Mouse (Mus musculus) heart, embryonic 10.5 days (tissue): ENCODE measurements at regions not wholly inside any gene's neighbourhood (a gene's known extent, or its start where the extent isn't known, plus 50 kb on each side); places are given as distances from the start of the nearest gene placed in this dataset.

ENCODE experiments used
- DNase-seq: peaks from one replicate; pipeline ENCODE4 v3.0.0-alpha.2; 2017; ENCODE audit warnings: low spot score
- H3K27ac ChIP-seq: fragments of 300-500 bp; sonication (generic); 2 replicates; pipeline ENCODE4 v1.5.1; 2016; ENCODE audit warnings: mild to moderate bottlenecking
- H3K27me3 ChIP-seq: fragments of 300-500 bp; sonication (generic); 2 replicates; pipeline ENCODE4 v1.6.1; 2016; ENCODE audit warnings: mild to moderate bottlenecking; ENCODE audit not compliant: poor library complexity, insufficient read depth, severe bottlenecking
- H3K36me3 ChIP-seq: fragments of 300-500 bp; sonication (generic); 2 replicates; pipeline ENCODE4 v1.6.1; 2016; ENCODE audit warnings: mild to moderate bottlenecking, moderate library complexity
- H3K4me1 ChIP-seq: fragments of 300-500 bp; sonication (generic); 2 replicates; pipeline ENCODE4 v1.6.1; 2016; ENCODE audit warnings: mild to moderate bottlenecking
- H3K4me3 ChIP-seq: fragments of 300-500 bp; sonication (generic); 2 replicates; pipeline ENCODE4 v1.5.1; 2016; ENCODE audit warnings: mild to moderate bottlenecking, moderate library complexity
- H3K9me3 ChIP-seq: fragments of 300-500 bp; sonication (generic); 2 replicates; pipeline ENCODE4 v1.6.1; 2016; ENCODE audit warnings: mild to moderate bottlenecking, moderate library complexity
- WGBS: fragments of 180-500 bp; shearing (Covaris S2); methylation state at CpG from one replicate; pipeline ENCODE4 v1.1.7; 2016; 5-methylcytosine and 5-hydroxymethylcytosine counted together

- H3K27ac ChIP-seq = no peak overlapping the region
- no peak overlapping the region for H3K4me3 ChIP-seq
- WGBS = 30% methylated on average over 5 of the region's 5 CpGs
- no peaks in the 10 kb centered on the region for H3K36me3 ChIP-seq
- H3K9me3 ChIP-seq = no peaks in the 10 kb centered on the region
- peaks cover 15% of the 10 kb centered on the region for H3K4me1 ChIP-seq
- no peak for DNase-seq
- H3K27me3 ChIP-seq = no peaks in the 10 kb centered on the region
These were observed 134.9 kb downstream of the Cartpt start for GRCm38 (mm10) chr13:99765965-99766364.

GRCm38 (mm10) chr13:99764764-99765163 is 136.1 kb downstream of the Cartpt start:
- 81% methylated on average over 3 of the region's 3 CpGs for WGBS

GRCm38 (mm10) chr13:99764097-99764714 is 136.7 kb downstream of the Cartpt start:
- 63% methylated on average over 6 of the region's 6 CpGs for WGBS
- no peaks in the 10 kb centered on the region for H3K36me3 ChIP-seq
- H3K27ac ChIP-seq = 0 out of 2 replicates have a peak overlapping the region, but pooled peaks have one; percentile 36
- no peak overlapping the region for H3K4me3 ChIP-seq
- H3K27me3 ChIP-seq = no peaks in the 10 kb centered on the region
- DNase-seq = no peak
- peaks cover 23% of the 10 kb centered on the region for H3K4me1 ChIP-seq
- H3K9me3 ChIP-seq = no peaks in the 10 kb centered on the region

More at GRCm38 (mm10) chr13:99764764-99765163, 136.1 kb downstream of the Cartpt start:
- peaks cover 23% of the 10 kb centered on the region for H3K4me1 ChIP-seq
- H3K27me3 ChIP-seq = no peaks in the 10 kb centered on the region
- no peak overlapping the region for H3K27ac ChIP-seq
- DNase-seq = no peak
- no peak overlapping the region for H3K4me3 ChIP-seq
- no peaks in the 10 kb centered on the region for H3K9me3 ChIP-seq
- H3K36me3 ChIP-seq = no peaks in the 10 kb centered on the region

GRCm38 (mm10) chr13:99761843-99762242 is 139.0 kb downstream of the Cartpt start:
- Histone ChIP-seq H3K9me3 (no peaks in the 10 kb centered on the region), H3K4me1 (peaks cover 23% of the 10 kb centered on the region), H3K4me3 (no peak overlapping the region), H3K27me3 (no peaks in the 10 kb centered on the region), H3K27ac (peak overlapping the region; percentile 67), H3K36me3 (no peaks in the 10 kb centered on the region)
- no peak for DNase-seq
- 47% methylated on average over 9 of the region's 9 CpGs for WGBS

DNA sequence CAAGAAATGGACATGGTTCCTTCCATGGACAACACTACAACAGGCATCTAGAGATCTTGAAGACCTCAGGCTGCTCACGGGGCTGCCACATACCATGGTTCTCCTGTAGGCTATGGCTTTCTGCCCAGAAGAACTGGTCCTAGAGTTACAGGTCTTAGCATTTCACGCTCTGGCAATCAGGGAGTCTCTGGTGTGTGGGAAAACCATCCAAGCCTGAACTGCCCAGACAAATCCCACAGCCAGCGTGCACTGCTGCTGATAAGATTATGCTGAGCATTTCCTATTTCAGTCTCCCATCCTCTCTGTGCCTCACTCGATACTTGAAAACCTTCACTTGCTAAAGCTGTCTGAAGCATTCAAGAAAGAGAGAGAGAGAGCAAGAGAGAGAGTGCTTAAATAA is 139.5 kb downstream of the Cartpt start:
- H3K27ac ChIP-seq = peak overlapping the region; percentile 67
- H3K27me3 ChIP-seq = no peaks in the 10 kb centered on the region
- DNase-seq = no peak
- H3K4me1 ChIP-seq = peaks cover 23% of the 10 kb centered on the region
- no peaks in the 10 kb centered on the region for H3K36me3 ChIP-seq
- WGBS = 19% methylated on average over 4 of the region's 4 CpGs
- no peaks in the 10 kb centered on the region for H3K9me3 ChIP-seq
- no peak overlapping the region for H3K4me3 ChIP-seq

DNA sequence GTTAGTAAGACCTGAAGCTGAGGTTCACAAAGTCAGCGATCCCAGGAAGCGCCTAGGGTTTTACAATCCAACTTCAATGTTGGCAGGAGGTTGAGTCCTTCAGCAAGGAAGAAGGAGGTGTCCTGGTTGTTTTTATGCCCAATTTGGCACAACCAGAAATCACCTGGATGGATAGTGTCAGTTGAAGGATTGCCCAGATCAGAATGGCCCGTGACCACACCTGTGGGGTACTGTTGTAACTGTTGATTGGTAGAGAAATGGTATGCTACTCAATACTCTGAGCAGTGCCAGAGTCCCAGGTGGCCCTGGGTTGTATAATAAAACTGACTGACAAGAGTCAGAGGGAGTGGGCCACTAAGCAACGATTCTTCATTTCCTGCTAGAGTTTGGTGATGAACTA is 140.2 kb downstream of the Cartpt start:
- Histone ChIP-seq H3K9me3 (no peaks in the 10 kb centered on the region), H3K4me1 (peaks cover 23% of the 10 kb centered on the region), H3K36me3 (no peaks in the 10 kb centered on the region), H3K27me3 (no peaks in the 10 kb centered on the region), H3K27ac (no peak overlapping the region), H3K4me3 (no peak overlapping the region)
- WGBS = 83% methylated on average over 4 of the region's 4 CpGs
- no peak for DNase-seq

GRCm38 (mm10) chr13:99759256-99760044 is 141.4 kb downstream of the Cartpt start:
- peaks cover 25% of the 10 kb centered on the region for H3K4me1 ChIP-seq
- H3K9me3 ChIP-seq = no peaks in the 10 kb centered on the region
- 88% methylated on average over 10 of the region's 10 CpGs for WGBS
- H3K27me3 ChIP-seq = no peaks in the 10 kb centered on the region
- no peak overlapping the region for H3K27ac ChIP-seq
- no peak overlapping the region for H3K4me3 ChIP-seq
- DNase-seq = no peak
- no peaks in the 10 kb centered on the region for H3K36me3 ChIP-seq

DNA sequence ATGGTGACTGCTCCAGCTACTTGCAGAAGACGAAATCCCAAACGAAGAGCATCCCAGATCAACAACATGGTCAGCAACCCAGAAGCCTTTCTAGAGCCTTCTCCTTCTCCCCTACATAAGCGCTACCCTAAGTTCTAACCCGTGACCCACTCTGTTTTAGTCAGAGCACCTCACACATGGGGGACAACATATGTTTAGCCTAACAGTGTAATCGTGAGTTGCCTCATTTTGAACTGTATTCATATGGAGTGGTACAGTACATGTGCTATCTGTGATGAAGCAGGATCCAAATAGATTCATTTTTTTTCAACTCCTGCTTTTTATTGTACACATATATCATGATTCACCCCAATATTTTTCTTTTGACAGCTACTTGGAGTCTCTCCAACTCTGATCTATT is 146.2 kb downstream of the Cartpt start:
- Histone ChIP-seq H3K27ac (no peak overlapping the region), H3K4me3 (no peak overlapping the region), H3K9me3 (no peaks in the 10 kb centered on the region), H3K27me3 (no peaks in the 10 kb centered on the region), H3K4me1 (peaks cover 5% of the 10 kb centered on the region), H3K36me3 (no peaks in the 10 kb centered on the region)
- no peak for DNase-seq
- 85% methylated on average over 5 of the region's 5 CpGs for WGBS

GRCm38 (mm10) chr13:99754251-99754652 is 146.6 kb downstream of the Cartpt start:
- Histone ChIP-seq H3K27me3 (no peaks in the 10 kb centered on the region), H3K4me3 (no peak overlapping the region), H3K9me3 (no peaks in the 10 kb centered on the region), H3K36me3 (no peaks in the 10 kb centered on the region), H3K27ac (no peak overlapping the region), H3K4me1 (peaks cover 5% of the 10 kb centered on the region)
- no peak for DNase-seq
- 24% methylated on average over 5 of the region's 5 CpGs for WGBS

DNA sequence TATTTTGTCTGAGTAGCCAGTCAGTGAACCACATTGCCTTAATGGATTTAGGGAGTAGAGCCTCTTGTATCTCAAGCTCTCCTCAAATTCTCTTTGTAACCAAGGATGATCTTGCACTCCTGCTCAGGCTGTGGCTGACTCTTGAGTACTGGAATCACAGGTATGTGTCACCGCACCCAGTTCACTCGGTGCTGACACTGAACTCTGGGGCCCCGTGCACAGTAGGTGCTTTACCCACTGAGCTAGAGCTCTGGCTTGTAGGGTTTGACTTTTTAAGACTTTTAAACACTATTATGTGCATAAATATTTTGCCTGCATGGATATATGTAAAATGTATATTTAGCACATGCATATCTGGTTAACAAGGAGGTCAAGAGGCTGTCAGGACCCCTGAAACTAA is 147.4 kb downstream of the Cartpt start:
- DNase-seq = no peak
- no peaks in the 10 kb centered on the region for H3K9me3 ChIP-seq
- no peak overlapping the region for H3K27ac ChIP-seq
- 72% methylated on average over 3 of the region's 3 CpGs for WGBS
- H3K27me3 ChIP-seq = no peaks in the 10 kb centered on the region
- peaks cover 5% of the 10 kb centered on the region for H3K4me1 ChIP-seq
- H3K36me3 ChIP-seq = no peaks in the 10 kb centered on the region
- H3K4me3 ChIP-seq = no peak overlapping the region

DNA sequence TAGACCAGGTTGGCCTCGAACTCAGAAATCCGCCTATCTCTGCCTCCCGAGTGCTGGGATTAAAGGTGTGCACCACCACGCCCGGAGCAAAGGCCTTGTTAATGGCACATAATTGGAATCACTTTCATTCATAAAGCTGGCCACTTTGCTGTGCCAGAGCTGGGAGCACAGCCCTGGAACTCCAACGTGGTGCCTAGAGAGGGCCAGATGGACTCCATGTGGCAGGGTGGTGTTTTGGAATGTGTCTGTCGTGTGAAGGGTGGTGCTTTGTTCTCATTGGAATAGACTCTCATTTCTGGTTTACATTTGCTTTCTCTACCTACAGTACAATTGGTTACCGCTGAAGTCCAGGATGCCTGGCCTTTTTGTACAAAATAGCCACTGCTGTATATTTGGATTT is 150.2 kb downstream of the Cartpt start:
- 83% methylated on average over 8 of the region's 8 CpGs for WGBS
- DNase-seq = no peak
- H3K27ac ChIP-seq = no peak overlapping the region
- no peak overlapping the region for H3K4me3 ChIP-seq
- H3K36me3 ChIP-seq = no peaks in the 10 kb centered on the region
- no peaks in the 10 kb centered on the region for H3K9me3 ChIP-seq
- H3K4me1 ChIP-seq = peaks cover 15% of the 10 kb centered on the region
- no peaks in the 10 kb centered on the region for H3K27me3 ChIP-seq

- no peak overlapping the region for H3K27ac ChIP-seq
- H3K4me3 ChIP-seq = no peak overlapping the region
- 88% methylated on average over 6 of the region's 6 CpGs for WGBS
- H3K4me1 ChIP-seq = peaks cover 23% of the 10 kb centered on the region
- H3K9me3 ChIP-seq = no peaks in the 10 kb centered on the region
- H3K27me3 ChIP-seq = no peaks in the 10 kb centered on the region
- no peaks in the 10 kb centered on the region for H3K36me3 ChIP-seq
- peak; percentile 61 for DNase-seq
These were observed 151.5 kb downstream of the Cartpt start for GRCm38 (mm10) chr13:99749342-99749741.

DNA sequence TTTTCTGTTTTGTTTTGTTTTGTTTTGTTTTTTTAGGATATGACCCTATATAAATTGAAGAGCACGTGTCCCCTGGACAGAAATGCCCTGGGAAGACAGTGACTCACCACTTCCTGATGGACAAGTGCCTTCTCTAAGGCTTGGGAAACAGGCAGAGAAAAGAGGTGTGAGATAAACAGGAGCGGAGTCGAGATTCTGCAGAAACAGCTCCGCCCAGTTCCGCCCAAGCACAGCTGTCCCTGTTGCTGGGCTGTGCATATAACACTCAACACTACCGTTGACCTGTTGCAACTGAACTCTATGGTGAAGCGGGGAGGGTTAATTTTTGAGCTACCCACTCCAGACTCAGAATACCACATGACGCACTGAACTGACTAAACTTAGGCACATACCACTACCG is 152.8 kb downstream of the Cartpt start:
- Histone ChIP-seq H3K36me3 (no peaks in the 10 kb centered on the region), H3K4me1 (peaks cover 23% of the 10 kb centered on the region), H3K27me3 (no peaks in the 10 kb centered on the region), H3K4me3 (no peak overlapping the region), H3K27ac (no peak overlapping the region), H3K9me3 (no peaks in the 10 kb centered on the region)
- peak; percentile 75 for DNase-seq
- WGBS = 44% methylated on average over 9 of the region's 9 CpGs
